Mouse (Mus musculus) heart, adult 2 months (tissue): Measurements from ENCODE around the gene Ppargc1a. TPM values are rescaled to one million over a fixed set of nuclear protein-coding genes. Genes with fewer than 3 reads are reported as not detected.
A peak's percentile ranks its signal among the peaks of the same experiment; 100 is the strongest.

ENCODE experiments used
- DNase-seq, 2 experiments: peaks; one replicate each; pipeline ENCODE4 v3.0.0; 2021
- H3K27ac ChIP-seq: fragments of 200-600 bp; 2 replicates; pipeline ENCODE4 v1.8.1; 2022
- H3K27me3 ChIP-seq: fragments of 200-500 bp; 2 replicates; pipeline ENCODE4 v1.6.1; 2012; ENCODE audit warnings: mild to moderate bottlenecking, low read length, inconsistent platforms, mixed read lengths; ENCODE audit not compliant: control insufficient read depth, insufficient read depth
- H3K36me3 ChIP-seq: fragments of 200-500 bp; 2 replicates; pipeline ENCODE4 v1.6.1; 2012; ENCODE audit warnings: low read length, inconsistent platforms; ENCODE audit not compliant: control insufficient read depth, insufficient read depth
- H3K4me1 ChIP-seq: fragments of 200-500 bp; 2 replicates; pipeline ENCODE4 v1.6.1; 2011; ENCODE audit warnings: low read length; ENCODE audit not compliant: control insufficient read depth, insufficient read depth
- H3K4me3 ChIP-seq: fragments of 200-600 bp; 2 replicates; pipeline ENCODE4 v1.8.1; 2022
- H3K79me2 ChIP-seq: fragments of 200-500 bp; replicated peaks from 2 replicates; pipeline ENCODE4 v1.6.1; 2012; ENCODE audit warnings: mild to moderate bottlenecking, inconsistent platforms, low read length, moderate library complexity, mixed read lengths; ENCODE audit not compliant: control insufficient read depth, insufficient read depth
- H3K9ac ChIP-seq: fragments of 200-500 bp; 2 replicates; pipeline ENCODE4 v1.6.1; 2012; ENCODE audit warnings: low read depth, mild to moderate bottlenecking, control low read depth, inconsistent platforms, low read length, mixed read lengths
- CTCF ChIP-seq: fragments of 200-600 bp; IDR thresholded peaks from 2 replicates; pipeline ENCODE4 v1.8.1; 2022; ENCODE audit warnings: antibody characterized with exemption, mild to moderate bottlenecking, moderate library complexity
- EP300 ChIP-seq: fragments of 200-500 bp; IDR thresholded peaks from 2 replicates; pipeline ENCODE4 v1.6.1; 2011; ENCODE audit warnings: low read depth, low read length, control low read depth; ENCODE audit not compliant: insufficient read depth
- POLR2A ChIP-seq: fragments of 200-500 bp; IDR thresholded peaks from 2 replicates; pipeline ENCODE4 v1.6.1; 2011; ENCODE audit warnings: mild to moderate bottlenecking, low read depth, low read length, control low read depth; ENCODE audit not compliant: insufficient read depth
- WGBS: fragments of 180-500 bp; shearing (Covaris S2); methylation state at CpG from one replicate; pipeline ENCODE4 v1.1.7; 2018; 5-methylcytosine and 5-hydroxymethylcytosine counted together
- intact Hi-C: fragments of 180-260 bp; cut with DNase I; formaldehyde crosslinking; loops from one replicate; pipeline ENCODE4 v1.15.1; 2025
- polyA plus RNA-seq: library from polyadenylated mRNA; depleted of rRNA; stranded (reverse); fragments of >200 nt; gene quantifications from 2 replicates; pipeline ENCODE4 v1.2.3, GENCODE M21; 2012
- total RNA-seq, 2 experiments: library from RNA; stranded (reverse); gene quantifications; 2 replicates each; pipeline ENCODE4 v1.2.3; 2021

The Ppargc1a gene
- total and polyA plus RNA-seq, 3 experiments: 27.9 to 146 (median 129) TPM

DNA sequence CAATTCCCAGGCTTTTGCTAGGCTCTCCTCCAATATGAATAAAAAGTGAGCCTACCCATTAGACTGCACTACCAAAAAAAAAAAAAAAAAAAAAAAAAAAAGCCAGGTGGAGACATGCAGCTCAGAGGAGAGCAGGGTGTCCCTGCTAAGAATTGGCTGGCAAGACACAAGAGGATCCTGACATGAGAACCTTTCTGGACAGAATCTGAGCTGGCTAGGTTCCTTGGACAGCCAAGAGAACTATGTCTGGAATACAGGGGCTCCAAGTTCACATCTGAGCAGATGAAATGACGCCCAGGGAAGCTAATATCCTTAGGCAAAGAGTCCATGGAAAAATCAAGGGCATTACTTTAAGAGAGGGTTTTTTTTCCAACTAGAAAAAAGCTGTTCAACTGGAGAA is 33.1 kb downstream of the Ppargc1a start:
- Histone ChIP-seq H3K9ac (no peak overlapping the region), H3K4me1 (peaks cover 5% of the 10 kb centered on the region), H3K4me3 (no peak overlapping the region), H3K79me2 (0 out of 2 replicates have a peak, but pooled peaks cover 1% of the 10 kb centered on the region), H3K27me3 (no peaks in the 10 kb centered on the region), H3K36me3 (peaks cover 36% of the 10 kb centered on the region), H3K27ac (peak overlapping the region; percentile 53)
- DNase-seq: no peak
- TF ChIP-seq EP300: no peak
- no peak for TF ChIP-seq CTCF
- no peak for TF ChIP-seq POLR2A
- 39% methylated on average over 1 of the region's 1 CpGs for WGBS
- intact Hi-C loops: loop anchor here (10.0 kb wide), 1 partner anchor 360 kb away; no protein-coding TSS in a partner anchor

DNA sequence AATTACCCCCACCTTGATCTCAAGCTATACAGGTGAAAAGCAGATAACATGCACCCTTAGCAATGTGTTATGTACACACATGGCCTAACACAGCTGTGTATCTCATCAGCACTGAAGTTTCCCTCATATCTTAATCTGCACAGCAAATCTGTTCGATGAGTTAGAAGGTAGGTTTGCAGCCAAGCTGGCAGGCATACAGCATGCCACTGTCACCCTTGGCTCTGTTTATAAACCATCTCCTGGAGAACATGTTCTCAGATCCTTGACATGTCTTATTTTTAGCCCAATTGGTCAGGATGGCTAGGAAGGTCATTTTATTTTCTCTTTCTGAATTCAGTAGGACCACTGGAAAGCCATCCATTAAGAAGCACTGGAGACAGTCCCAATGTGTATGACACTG is 36.2 kb downstream of the Ppargc1a start:
- Histone ChIP-seq H3K27ac (peak overlapping the region; percentile 81), H3K9ac (no peak overlapping the region), H3K4me3 (no peak overlapping the region), H3K4me1 (peaks cover 5% of the 10 kb centered on the region; the same call in 1 of the 2 replicates), H3K36me3 (peaks cover 29% of the 10 kb centered on the region), H3K27me3 (no peaks in the 10 kb centered on the region), H3K79me2 (0 out of 2 replicates have a peak, but pooled peaks cover 1% of the 10 kb centered on the region)
- no peak for DNase-seq
- TF ChIP-seq CTCF (no peak), EP300 (no peak), POLR2A (no peak)
- intact Hi-C loops: loop anchor here (10.0 kb wide), 1 partner anchor 364 kb away; no protein-coding TSS in a partner anchor
- 38% methylated on average over 1 of the region's 1 CpGs for WGBS

DNA sequence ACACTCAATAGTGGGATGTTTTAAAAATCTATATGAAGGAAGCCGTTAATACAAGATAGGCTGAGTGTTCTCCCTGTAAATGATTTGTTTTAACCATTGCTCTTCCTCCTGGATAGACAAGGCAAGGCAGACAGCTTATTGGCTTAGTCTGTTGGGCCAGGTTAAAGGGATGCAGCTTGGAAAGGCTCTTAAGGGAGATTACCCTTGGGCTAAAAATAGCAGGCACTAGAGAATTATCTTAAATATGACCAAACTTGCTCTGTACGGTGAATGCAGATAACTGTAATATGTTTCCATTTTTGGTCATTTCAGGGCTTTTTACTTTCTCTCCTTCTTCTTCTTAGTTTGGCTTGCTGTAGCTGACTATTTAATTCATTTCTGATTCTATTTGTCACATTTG is 38.1 kb downstream of the Ppargc1a start:
- 34% methylated on average over 2 of the region's 2 CpGs for WGBS
- no peak overlapping the region for H3K9ac ChIP-seq
- H3K27me3 ChIP-seq: no peaks in the 10 kb centered on the region
- H3K4me1 ChIP-seq: peaks cover 3% of the 10 kb centered on the region; the same call in 1 of the 2 replicates
- H3K79me2 ChIP-seq: 0 out of 2 replicates have a peak, but pooled peaks cover 1% of the 10 kb centered on the region
- no peak for DNase-seq
- H3K27ac ChIP-seq: peak overlapping the region; percentile 81
- H3K4me3 ChIP-seq: no peak overlapping the region
- H3K36me3 ChIP-seq: peaks cover 29% of the 10 kb centered on the region
- TF ChIP-seq CTCF (no peak), EP300 (no peak), POLR2A (no peak)
- intact Hi-C loops: no loop called here

DNA sequence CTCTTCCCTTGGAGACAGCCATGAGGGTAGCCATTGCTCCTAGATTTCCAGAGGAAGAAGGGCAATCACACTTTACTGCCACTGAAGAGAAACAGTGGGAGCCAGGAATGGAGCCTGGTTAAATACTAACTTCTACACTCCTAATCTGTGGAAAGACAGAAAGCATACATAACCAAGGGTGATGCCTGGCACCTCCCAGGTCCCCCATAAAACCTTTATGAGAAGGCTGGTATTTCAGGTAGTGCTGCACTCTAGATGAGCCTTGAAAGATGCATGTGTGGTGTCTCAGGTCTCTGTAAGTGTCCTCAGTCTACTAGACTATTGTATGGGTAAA is 39.4 kb downstream of the Ppargc1a start:
- no peak overlapping the region; the same call in 1 of the 2 replicates for H3K9ac ChIP-seq
- TF ChIP-seq CTCF (no peak), EP300 (no peak), POLR2A (no peak)
- H3K27me3 ChIP-seq: no peaks in the 10 kb centered on the region
- H3K4me1 ChIP-seq: peaks cover 4% of the 10 kb centered on the region; the same call in 1 of the 2 replicates
- intact Hi-C loops: no loop called here
- peak overlapping the region; percentile 17; the same call in 1 of the 2 replicates for H3K27ac ChIP-seq
- DNase-seq: no peak
- H3K79me2 ChIP-seq: 0 out of 2 replicates have a peak, but pooled peaks cover 1% of the 10 kb centered on the region
- H3K4me3 ChIP-seq: no peak overlapping the region
- peaks cover 19% of the 10 kb centered on the region for H3K36me3 ChIP-seq

DNA sequence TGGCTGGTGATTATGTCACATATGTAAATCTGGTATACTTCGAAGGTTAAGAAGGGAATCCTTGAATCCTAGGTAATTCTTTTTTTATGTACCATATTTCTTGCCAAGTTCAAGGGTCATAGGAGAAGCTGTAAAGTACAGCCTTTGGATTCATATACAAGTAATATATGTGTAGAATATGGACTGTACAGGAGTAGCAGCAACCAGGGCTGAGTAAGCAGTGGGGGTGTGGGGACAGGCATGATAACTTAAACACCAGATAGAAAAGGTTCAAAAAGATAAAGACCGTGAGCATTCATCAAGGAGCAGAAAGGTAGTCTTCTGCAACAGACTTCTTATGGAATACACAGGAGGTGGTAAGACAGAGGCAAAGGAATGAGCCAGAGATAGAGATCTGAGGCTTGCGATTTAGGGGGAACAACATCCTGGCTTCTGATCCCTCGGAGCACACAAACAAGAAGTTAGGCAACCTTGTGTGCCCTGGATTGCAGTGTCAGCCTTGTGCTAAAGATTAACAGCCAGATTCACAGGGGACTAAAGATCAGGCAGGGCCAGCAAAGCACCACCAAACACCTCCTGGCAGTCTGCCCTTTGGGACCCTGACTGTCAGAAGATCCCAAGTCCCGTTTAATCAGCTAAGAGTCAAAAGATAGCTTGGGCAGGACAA is 39.9 kb downstream of the Ppargc1a start:
- no peak overlapping the region; the same call in 1 of the 2 replicates for H3K9ac ChIP-seq
- 54% methylated on average over 5 of the region's 5 CpGs for WGBS
- no peak for DNase-seq
- no peaks in the 10 kb centered on the region for H3K27me3 ChIP-seq
- H3K27ac ChIP-seq: 0 out of 2 replicates have a peak overlapping the region, but pooled peaks have one; percentile 17
- H3K79me2 ChIP-seq: 0 out of 2 replicates have a peak, but pooled peaks cover 1% of the 10 kb centered on the region
- no peak for TF ChIP-seq POLR2A
- TF ChIP-seq EP300: no peak
- no peak for TF ChIP-seq CTCF
- H3K4me1 ChIP-seq: peaks cover 4% of the 10 kb centered on the region; the same call in 1 of the 2 replicates
- H3K4me3 ChIP-seq: no peak overlapping the region
- intact Hi-C loops: no loop called here
- peaks cover 16% of the 10 kb centered on the region for H3K36me3 ChIP-seq

DNA sequence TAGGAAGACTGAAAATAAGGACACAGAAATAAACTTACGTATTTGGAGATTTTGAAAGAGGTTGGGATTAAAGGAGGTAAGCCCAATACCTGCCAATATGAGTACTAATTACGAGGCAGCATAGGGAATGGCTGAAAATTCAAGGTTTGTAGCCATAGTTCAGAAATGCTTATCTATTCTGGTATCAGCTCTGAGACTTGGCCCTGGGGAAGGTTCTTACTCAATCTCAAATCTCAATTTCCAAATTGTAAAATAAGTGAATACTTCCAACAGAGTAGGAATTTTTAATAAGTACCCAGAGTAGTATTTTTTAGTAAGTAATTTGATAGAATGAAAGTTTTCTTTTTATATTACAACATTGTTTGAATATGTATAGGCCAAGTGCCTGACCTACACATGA is 41.7 kb downstream of the Ppargc1a start:
- no peak overlapping the region for H3K9ac ChIP-seq
- TF ChIP-seq CTCF (no peak), POLR2A (no peak), EP300 (no peak)
- no peak for DNase-seq
- peaks cover 18% of the 10 kb centered on the region for H3K36me3 ChIP-seq
- H3K79me2 ChIP-seq: 0 out of 2 replicates have a peak, but pooled peaks cover 1% of the 10 kb centered on the region
- intact Hi-C loops: no loop called here
- WGBS: 84% methylated on average over 2 of the region's 2 CpGs
- H3K4me3 ChIP-seq: no peak overlapping the region
- 0 out of 2 replicates have a peak, but pooled peaks cover 1% of the 10 kb centered on the region for H3K27me3 ChIP-seq
- H3K27ac ChIP-seq: no peak overlapping the region
- peaks cover 1% of the 10 kb centered on the region; the same call in 1 of the 2 replicates for H3K4me1 ChIP-seq
